Mouse (Mus musculus): ENCODE results near the gene Psap. TPM values are rescaled to one million over a fixed set of nuclear protein-coding genes. Genes with fewer than 3 reads are reported as not detected.

Gene Psap
- polyA plus RNA-seq, 1 experiment from 2014 or later, result 226 TPM

GRCm38 (mm10) chr10:60294621-60295020 lies 17.2 kb downstream of the Psap start:
- H3K36me3 ChIP-seq, result peaks cover 73% of the 10 kb centered on the region
- no peak overlapping the region for H3K4me2 ChIP-seq
- H3K27me3 ChIP-seq, result no peaks in the 10 kb centered on the region
- WGBS, result 87% methylated on average over 7 of the region's 7 CpGs
- no peaks in the 10 kb centered on the region for H3K9me3 ChIP-seq
- peaks cover 14% of the 10 kb centered on the region for H3K4me1 ChIP-seq
- no peak overlapping the region for H3K9ac ChIP-seq
- no peak for ATAC-seq (ENCODE audit: insufficient number of reproducible peaks, low FRiP score, low TSS enrichment, low read depth)
- no peak overlapping the region for H3K4me3 ChIP-seq
- H3K27ac ChIP-seq, result no peak overlapping the region

GRCm38 (mm10) chr10:60295356-60295755 lies 17.9 kb downstream of the Psap start:
- Histone ChIP-seq H3K4me1 (peaks cover 6% of the 10 kb centered on the region), H3K4me2 (no peak overlapping the region), H3K36me3 (peaks cover 80% of the 10 kb centered on the region), H3K9me3 (no peaks in the 10 kb centered on the region), H3K4me3 (no peak overlapping the region), H3K27me3 (no peaks in the 10 kb centered on the region), H3K27ac (no peak overlapping the region), H3K9ac (no peak overlapping the region)
- WGBS, result 87% methylated on average over 3 of the region's 3 CpGs
- ATAC-seq (ENCODE audit: insufficient number of reproducible peaks, low FRiP score, low TSS enrichment, low read depth), result no peak

- peak overlapping the region; percentile 22; the same call in 1 of the 2 replicates for H3K27ac ChIP-seq
- no peak overlapping the region for H3K4me2 ChIP-seq
- H3K9ac ChIP-seq, result no peak overlapping the region
- no peak overlapping the region for H3K4me3 ChIP-seq
- H3K9me3 ChIP-seq, result no peaks in the 10 kb centered on the region
- 66% methylated on average over 9 of the region's 9 CpGs for WGBS
- H3K27me3 ChIP-seq, result no peaks in the 10 kb centered on the region
- 0 out of 2 replicates have a peak, but pooled peaks cover under 1% of the 10 kb centered on the region for H3K4me1 ChIP-seq
- peaks cover 87% of the 10 kb centered on the region for H3K36me3 ChIP-seq
- no peak for ATAC-seq (ENCODE audit: insufficient number of reproducible peaks, low FRiP score, low TSS enrichment, low read depth)
These were observed 18.6 kb downstream of the Psap start for GRCm38 (mm10) chr10:60296027-60296426.

DNA sequence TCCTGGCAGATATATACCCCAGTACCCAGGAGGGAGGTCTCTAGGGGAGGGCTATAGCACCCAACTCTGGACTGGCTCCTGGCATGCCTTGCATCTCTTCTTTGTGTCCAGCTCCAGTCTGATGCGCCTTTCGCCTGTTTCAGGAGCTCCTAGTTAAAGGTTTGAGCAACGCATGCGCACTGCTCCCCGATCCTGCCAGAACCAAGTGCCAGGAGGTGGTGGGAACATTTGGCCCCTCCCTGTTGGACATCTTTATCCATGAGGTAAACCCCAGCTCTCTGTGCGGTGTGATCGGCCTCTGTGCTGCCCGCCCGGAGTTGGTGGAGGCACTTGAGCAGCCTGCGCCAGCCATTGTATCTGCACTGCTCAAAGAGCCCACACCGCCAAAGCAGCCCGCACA lies 22.2 kb downstream of the Psap start:
- no peak for ATAC-seq (ENCODE audit: insufficient number of reproducible peaks, low FRiP score, low TSS enrichment, low read depth)
- no peak overlapping the region for H3K27ac ChIP-seq
- no peaks in the 10 kb centered on the region for H3K27me3 ChIP-seq
- no peak overlapping the region for H3K9ac ChIP-seq
- no peak overlapping the region for H3K4me3 ChIP-seq
- no peak overlapping the region for H3K4me2 ChIP-seq
- H3K4me1 ChIP-seq, result no peaks in the 10 kb centered on the region
- H3K9me3 ChIP-seq, result no peaks in the 10 kb centered on the region
- peaks cover 83% of the 10 kb centered on the region for H3K36me3 ChIP-seq
- 97% methylated on average over 12 of the region's 12 CpGs for WGBS

DNA sequence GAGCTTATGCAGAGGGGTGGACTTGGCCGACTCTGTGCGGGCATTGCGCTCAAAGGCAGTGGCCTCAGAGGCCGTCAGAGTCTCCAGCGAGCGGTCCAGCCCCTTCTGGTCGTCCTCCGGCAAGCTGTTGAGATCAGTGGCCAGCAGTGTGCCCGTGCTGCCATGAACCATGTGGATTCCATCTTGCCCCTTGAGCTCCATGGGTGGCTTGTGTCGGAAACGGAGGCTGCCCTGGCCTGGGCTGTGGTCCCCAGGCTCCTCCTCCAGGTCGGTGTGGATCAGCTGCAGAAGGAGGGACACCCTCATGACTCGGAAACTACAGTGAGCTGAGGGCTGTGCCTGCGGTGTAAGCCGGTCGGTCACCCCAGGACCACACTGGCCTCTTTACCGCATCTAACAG lies 26.0 kb downstream of the Psap start:
- no peaks in the 10 kb centered on the region for H3K27me3 ChIP-seq
- H3K4me2 ChIP-seq, result no peak overlapping the region
- H3K36me3 ChIP-seq, result peaks cover 55% of the 10 kb centered on the region
- no peak overlapping the region for H3K4me3 ChIP-seq
- H3K9me3 ChIP-seq, result no peaks in the 10 kb centered on the region
- ATAC-seq (ENCODE audit: insufficient number of reproducible peaks, low FRiP score, low TSS enrichment, low read depth), result no peak
- H3K9ac ChIP-seq, result no peak overlapping the region
- H3K4me1 ChIP-seq, result no peaks in the 10 kb centered on the region
- no peak overlapping the region for H3K27ac ChIP-seq
- 86% methylated on average over 17 of the region's 17 CpGs for WGBS

GRCm38 (mm10) chr10:60304854-60305628 lies 27.6 kb downstream of the Psap start:
- H3K4me1 ChIP-seq, result no peaks in the 10 kb centered on the region
- H3K9me3 ChIP-seq, result no peaks in the 10 kb centered on the region
- peaks cover 39% of the 10 kb centered on the region for H3K36me3 ChIP-seq
- ATAC-seq (ENCODE audit: insufficient number of reproducible peaks, low FRiP score, low TSS enrichment, low read depth), result peak; percentile 42; the same call in 1 of the 2 replicates
- no peak overlapping the region for H3K27ac ChIP-seq
- no peak overlapping the region for H3K4me2 ChIP-seq
- H3K9ac ChIP-seq, result no peak overlapping the region
- no peaks in the 10 kb centered on the region for H3K27me3 ChIP-seq
- no peak overlapping the region for H3K4me3 ChIP-seq
- 62% methylated on average over 15 of the region's 15 CpGs for WGBS

DNA sequence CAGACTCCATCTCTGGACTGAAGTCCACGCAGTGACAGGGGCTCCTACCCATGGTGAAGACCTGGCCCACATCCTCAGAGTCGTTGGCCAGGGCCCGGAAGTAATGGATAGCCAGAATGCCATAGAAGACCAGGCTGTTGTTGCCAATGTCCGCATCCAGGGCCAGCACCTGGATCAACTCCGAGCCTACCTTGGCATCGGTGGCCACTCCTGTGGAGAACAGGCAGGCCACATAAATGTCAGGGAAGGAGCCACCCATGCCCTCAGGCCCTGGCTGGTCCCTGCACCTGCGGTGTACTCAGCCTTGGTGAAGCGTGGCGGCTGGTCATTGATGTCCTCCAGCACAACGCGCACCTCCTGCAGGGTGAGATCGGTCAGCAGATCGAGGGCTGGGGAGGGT lies 33.2 kb downstream of the Psap start:
- ATAC-seq (ENCODE audit: insufficient number of reproducible peaks, low FRiP score, low TSS enrichment, low read depth), result no peak
- no peaks in the 10 kb centered on the region for H3K36me3 ChIP-seq
- no peak overlapping the region for H3K27ac ChIP-seq
- no peaks in the 10 kb centered on the region for H3K9me3 ChIP-seq
- H3K4me3 ChIP-seq, result no peak overlapping the region
- no peaks in the 10 kb centered on the region for H3K27me3 ChIP-seq
- WGBS, result 87% methylated on average over 13 of the region's 13 CpGs
- H3K9ac ChIP-seq, result no peak overlapping the region
- no peaks in the 10 kb centered on the region for H3K4me1 ChIP-seq
- no peak overlapping the region for H3K4me2 ChIP-seq

GRCm38 (mm10) chr10:60313606-60314005 lies 36.2 kb downstream of the Psap start:
- Histone ChIP-seq H3K9me3 (no peaks in the 10 kb centered on the region), H3K9ac (no peak overlapping the region), H3K4me1 (no peaks in the 10 kb centered on the region), H3K27me3 (no peaks in the 10 kb centered on the region), H3K4me3 (no peak overlapping the region), H3K4me2 (no peak overlapping the region), H3K36me3 (no peaks in the 10 kb centered on the region), H3K27ac (no peak overlapping the region)
- 89% methylated on average over 5 of the region's 5 CpGs for WGBS
- no peak for ATAC-seq (ENCODE audit: insufficient number of reproducible peaks, low FRiP score, low TSS enrichment, low read depth)

- WGBS, result 83% methylated on average over 4 of the region's 4 CpGs
- H3K36me3 ChIP-seq, result no peaks in the 10 kb centered on the region
- H3K27ac ChIP-seq, result no peak overlapping the region
- H3K4me2 ChIP-seq, result no peak overlapping the region
- no peaks in the 10 kb centered on the region for H3K9me3 ChIP-seq
- H3K4me3 ChIP-seq, result no peak overlapping the region
- no peaks in the 10 kb centered on the region for H3K27me3 ChIP-seq
- H3K9ac ChIP-seq, result no peak overlapping the region
- no peak for ATAC-seq (ENCODE audit: insufficient number of reproducible peaks, low FRiP score, low TSS enrichment, low read depth)
- no peaks in the 10 kb centered on the region for H3K4me1 ChIP-seq
These were observed 38.7 kb downstream of the Psap start for GRCm38 (mm10) chr10:60316166-60316565.

DNA sequence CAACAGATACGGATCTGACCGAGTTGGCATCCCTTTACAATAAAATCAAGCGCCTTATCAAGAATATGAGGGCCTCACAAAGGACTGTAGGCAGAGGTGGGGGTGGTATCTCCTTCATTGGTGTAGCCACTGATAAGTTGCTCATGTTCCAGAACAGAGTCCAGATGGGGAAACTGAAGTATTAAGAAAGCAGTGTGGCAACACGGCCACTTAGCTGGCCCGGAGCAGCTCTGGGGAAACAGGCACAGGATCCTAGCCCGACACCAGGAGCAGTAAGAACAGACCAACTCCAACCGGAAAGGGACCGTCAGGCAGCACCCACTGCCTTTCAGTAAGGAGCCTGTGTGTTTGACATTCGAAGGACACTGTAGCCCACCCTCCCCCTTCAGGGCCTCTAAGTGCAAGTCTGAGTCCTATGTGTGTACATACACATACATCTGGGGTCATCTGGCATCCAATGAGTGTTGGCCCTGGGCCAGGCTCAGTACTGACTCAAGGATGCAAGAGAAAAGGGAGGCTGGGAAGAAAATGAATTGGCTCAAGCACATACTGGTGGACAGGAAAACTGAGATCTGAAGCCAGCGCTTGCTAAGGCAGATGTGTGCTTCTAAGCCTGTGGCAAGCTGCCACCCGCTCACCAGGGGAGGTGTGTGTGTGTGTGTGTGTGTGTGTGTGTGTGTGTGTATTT lies 51.7 kb downstream of the Psap start:
- no peaks in the 10 kb centered on the region for H3K27me3 ChIP-seq
- H3K4me3 ChIP-seq, result no peak overlapping the region
- no peak overlapping the region; the same call in 1 of the 2 replicates for H3K27ac ChIP-seq
- H3K9ac ChIP-seq, result no peak overlapping the region
- peaks cover 12% of the 10 kb centered on the region for H3K4me1 ChIP-seq
- H3K9me3 ChIP-seq, result no peaks in the 10 kb centered on the region
- no peaks in the 10 kb centered on the region for H3K36me3 ChIP-seq
- no peak overlapping the region for H3K4me2 ChIP-seq
- WGBS, result 69% methylated on average over 10 of the region's 11 CpGs
- no peak for ATAC-seq (ENCODE audit: insufficient number of reproducible peaks, low FRiP score, low TSS enrichment, low read depth)

DNA sequence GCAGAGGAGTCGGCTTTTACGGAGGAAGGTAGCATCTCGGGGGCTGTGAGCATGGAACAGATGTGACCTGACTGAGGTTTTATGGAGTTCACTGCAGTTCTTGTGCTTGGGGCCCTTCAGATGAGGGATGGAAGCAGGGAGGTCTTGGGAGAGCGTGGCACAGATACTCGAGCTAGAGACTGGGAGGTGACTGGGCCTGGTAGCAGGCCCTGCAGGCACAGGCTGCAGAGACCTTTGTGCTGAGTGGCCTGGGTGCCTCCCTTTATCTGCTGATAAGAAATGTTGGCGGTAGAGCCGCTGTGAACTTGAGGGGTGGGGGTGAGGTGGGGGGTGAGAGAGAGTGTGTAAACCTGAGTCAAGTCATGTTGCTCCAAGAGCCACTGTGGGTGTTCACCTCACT lies 57.2 kb downstream of the Psap start:
- Histone ChIP-seq H3K4me3 (no peak overlapping the region), H3K9ac (no peak overlapping the region), H3K27ac (no peak overlapping the region), H3K36me3 (no peaks in the 10 kb centered on the region), H3K4me2 (no peak overlapping the region), H3K4me1 (peaks cover 2% of the 10 kb centered on the region), H3K9me3 (no peaks in the 10 kb centered on the region), H3K27me3 (no peaks in the 10 kb centered on the region)
- ATAC-seq (ENCODE audit: insufficient number of reproducible peaks, low FRiP score, low TSS enrichment, low read depth), result no peak
- 69% methylated on average over 7 of the region's 7 CpGs for WGBS

DNA sequence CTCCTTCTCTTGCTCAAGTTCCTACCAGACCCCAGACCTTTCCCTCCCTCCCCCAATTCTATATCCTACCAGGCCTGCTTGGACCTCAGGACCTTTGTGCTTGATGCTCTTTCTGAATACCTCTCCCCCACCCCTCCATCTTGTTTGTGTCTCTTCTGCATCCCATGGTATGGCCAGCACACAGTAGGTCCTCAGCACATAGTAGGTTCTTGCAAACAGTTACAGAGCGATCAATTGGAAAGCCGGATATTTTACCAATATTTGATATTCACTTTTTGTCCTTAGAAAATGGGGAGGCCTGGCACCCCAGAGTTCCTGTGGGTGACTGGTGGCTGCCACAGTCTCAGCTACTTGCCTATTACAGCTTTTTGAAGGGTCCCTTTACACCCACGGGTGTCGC lies 57.6 kb downstream of the Psap start:
- H3K36me3 ChIP-seq, result no peaks in the 10 kb centered on the region
- no peaks in the 10 kb centered on the region for H3K4me1 ChIP-seq
- no peaks in the 10 kb centered on the region for H3K9me3 ChIP-seq
- no peak overlapping the region for H3K9ac ChIP-seq
- no peak overlapping the region for H3K4me3 ChIP-seq
- no peak overlapping the region for H3K4me2 ChIP-seq
- WGBS, result 89% methylated on average over 4 of the region's 4 CpGs
- no peaks in the 10 kb centered on the region for H3K27me3 ChIP-seq
- ATAC-seq (ENCODE audit: insufficient number of reproducible peaks, low FRiP score, low TSS enrichment, low read depth), result no peak
- no peak overlapping the region for H3K27ac ChIP-seq

All from limb, embryonic 15.5 days (tissue).